Mouse (Mus musculus) layer of hippocampus, adult 2 months (tissue): ENCODE data around the gene Dot1l. TPM values are rescaled to one million over a fixed set of nuclear protein-coding genes. Genes with fewer than 3 reads are reported as not detected.

ENCODE experiments used
- DNase-seq, 2 experiments: peaks; one replicate each; pipeline ENCODE4 v3.0.0; 2022; ENCODE audit warnings: low spot score in 2 of 2
- H3K27ac ChIP-seq: fragments of 200-600 bp; 2 replicates; pipeline ENCODE4 v1.8.1; 2022
- H3K4me3 ChIP-seq: fragments of 200-600 bp; 2 replicates; pipeline ENCODE4 v1.8.1; 2022; ENCODE audit warnings: mild to moderate bottlenecking
- CTCF ChIP-seq: fragments of 200-600 bp; conservative IDR thresholded peaks from 2 replicates; pipeline ENCODE4 v1.8.1; 2022; ENCODE audit warnings: antibody characterized with exemption, mild to moderate bottlenecking, moderate library complexity
- total RNA-seq, 2 experiments: library from RNA; stranded (reverse); gene quantifications; 2 replicates each; pipeline ENCODE4 v1.2.3; 2021

The Dot1l gene
- total RNA-seq, 2 experiments from 2014 or later = 52.0 to 63.6 TPM

DNA sequence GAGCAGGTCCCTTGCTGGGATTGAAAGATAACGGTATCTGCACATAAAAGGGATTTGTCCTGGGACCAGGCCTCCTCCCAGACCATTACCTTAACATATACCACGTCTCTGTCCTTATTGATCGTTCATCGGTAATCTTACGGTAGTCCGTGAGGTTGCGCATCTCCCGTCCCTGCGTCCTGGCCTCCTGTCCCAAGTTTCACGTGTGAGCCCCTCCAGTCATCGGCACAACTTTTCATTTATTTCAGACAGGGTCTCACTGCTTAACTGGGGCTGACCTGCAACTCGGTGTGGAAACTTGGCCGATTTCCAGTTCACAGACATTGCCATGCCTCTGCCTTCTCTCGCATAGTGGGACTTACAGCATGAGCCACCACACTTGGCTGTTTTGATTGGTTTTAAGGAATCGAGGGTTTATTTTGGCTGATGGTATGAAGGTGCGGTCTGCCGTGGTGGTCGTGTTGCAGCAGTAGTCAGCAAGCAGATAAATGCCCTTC lies 44.1 kb downstream of the Dot1l start:
- Histone ChIP-seq H3K4me3 (peak overlapping the region; percentile 93), H3K27ac (peak overlapping the region; percentile 99)
- no peak for DNase-seq
- TF ChIP-seq CTCF = no peak

DNA sequence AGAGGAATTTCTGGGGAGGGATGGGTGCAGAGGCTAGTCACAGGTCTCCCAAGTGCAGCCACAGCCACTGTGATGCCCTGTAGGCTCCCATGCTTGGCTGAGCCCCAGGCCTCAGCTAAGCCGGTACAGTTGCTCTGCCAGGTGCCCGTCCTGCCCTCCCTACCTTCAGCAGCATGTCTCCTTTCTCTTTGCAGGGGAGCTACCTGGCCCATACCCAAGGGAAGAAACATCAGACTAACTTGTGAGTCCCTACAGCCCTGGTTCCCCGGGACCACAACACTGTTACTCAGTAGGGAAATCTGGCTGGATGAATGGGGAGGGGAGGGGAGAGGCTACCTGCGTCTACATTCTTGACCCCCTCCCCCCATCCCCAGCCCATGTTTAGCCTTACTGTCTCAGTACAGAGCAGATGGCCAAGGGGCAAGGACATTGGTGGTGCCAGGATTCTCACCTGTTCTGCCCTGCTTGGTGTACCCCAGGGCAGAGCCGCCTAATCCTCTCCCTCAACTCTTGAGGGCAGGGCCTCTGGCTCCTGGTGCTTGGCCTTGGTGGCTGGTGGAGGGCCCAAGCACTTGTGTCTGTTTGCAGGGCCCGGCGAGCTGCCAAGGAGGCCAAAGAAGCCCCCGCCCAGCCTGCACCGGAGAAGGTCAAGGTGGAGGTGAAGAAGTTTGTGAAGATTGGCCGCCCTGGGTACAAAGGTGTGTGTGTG lies 47.4 kb downstream of the Dot1l start:
- no peak for DNase-seq
- Histone ChIP-seq H3K4me3 (no peak overlapping the region), H3K27ac (no peak overlapping the region)
- no peak for TF ChIP-seq CTCF

DNA sequence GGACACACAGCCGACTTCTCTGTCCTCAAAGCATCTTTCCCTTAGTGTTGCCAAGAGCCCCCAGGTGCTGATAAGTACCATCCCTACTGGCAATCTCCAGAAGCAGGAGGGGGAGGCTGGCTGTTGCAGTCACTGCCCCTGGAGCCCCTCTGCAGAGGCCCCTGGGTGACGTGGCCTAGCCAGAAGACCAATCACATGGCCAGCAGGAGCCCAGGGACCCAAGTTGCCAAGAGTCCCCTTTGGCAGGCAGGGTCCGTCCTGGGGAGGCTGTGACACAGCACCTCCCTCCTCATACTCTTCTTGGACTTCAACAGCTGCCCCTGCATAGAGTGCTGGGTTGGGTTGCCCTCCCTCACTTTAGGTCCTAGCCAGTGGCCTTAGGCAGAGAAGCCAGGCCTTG lies 48.0 kb downstream of the Dot1l start:
- Histone ChIP-seq H3K4me3 (no peak overlapping the region), H3K27ac (no peak overlapping the region)
- DNase-seq = no peak
- TF ChIP-seq CTCF = no peak

DNA sequence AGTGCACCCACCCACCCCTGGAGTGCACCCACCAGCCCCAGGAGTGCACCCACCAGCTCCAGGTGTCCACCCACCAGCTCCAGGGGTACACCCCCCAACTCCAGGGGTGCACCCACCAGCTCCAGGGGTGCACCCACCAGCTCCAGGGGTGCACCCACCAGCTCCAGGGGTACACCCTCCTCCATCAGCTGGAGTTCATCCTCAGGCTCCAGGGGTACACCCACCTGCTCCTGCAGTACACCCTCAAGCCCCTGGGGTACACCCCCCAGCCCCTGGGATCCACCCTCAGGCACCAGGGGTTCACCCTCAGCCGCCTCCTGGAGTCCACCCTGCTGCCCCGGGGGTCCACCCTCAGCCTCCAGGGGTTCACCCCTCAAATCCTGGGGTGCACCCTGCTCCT lies 49.3 kb downstream of the Dot1l start:
- Histone ChIP-seq H3K4me3 (no peak overlapping the region), H3K27ac (no peak overlapping the region)
- no peak for TF ChIP-seq CTCF
- no peak for DNase-seq

DNA sequence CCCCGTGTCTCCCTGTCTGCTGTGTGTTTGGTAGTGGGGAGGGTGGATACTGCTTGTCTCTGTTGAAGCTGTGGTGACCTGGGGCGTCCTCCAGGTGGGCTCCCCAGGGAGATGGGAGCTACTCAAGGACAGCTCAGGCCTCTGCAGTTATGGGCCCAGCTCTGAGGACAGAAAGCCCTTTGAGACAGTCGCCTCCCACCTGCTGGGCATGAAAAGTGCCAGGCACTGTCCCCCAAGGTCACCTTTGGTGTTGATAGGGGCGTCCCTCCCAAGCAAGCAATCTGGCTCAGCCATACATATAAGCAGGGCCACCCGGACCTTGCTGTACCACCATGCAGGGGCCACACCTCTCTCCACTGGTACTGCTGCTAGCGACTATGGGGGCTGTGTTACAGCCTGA lies 49.9 kb downstream of the Dot1l start, which contains the start of gene Amh:
TSS of gene Amh (plus strand) at position 328 of the 400 bp plus-strand sequence.
- TF ChIP-seq CTCF = no peak
- H3K4me3 ChIP-seq = no peak within 1 kb of the TSS
- no peak for DNase-seq
- H3K27ac ChIP-seq = peak within 1 kb of the TSS; percentile 95; the same call in 1 of the 2 replicates

DNA sequence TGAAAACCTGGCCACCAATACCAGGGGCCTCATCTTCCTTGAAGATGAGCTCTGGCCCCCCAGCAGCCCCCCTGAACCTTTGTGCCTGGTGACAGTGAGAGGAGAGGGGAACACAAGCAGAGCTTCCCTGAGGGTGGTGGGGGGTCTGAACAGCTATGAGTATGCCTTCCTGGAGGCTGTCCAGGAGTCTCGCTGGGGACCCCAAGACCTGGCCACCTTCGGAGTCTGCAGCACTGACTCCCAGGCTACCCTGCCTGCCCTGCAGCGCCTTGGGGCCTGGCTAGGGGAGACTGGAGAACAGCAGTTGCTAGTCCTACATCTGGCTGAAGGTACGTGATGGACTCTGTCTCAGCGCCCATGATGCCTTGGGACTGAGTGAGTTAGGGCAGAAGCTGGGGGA lies 50.3 kb downstream of the Dot1l start:
- Histone ChIP-seq H3K4me3 (no peak overlapping the region), H3K27ac (no peak overlapping the region)
- TF ChIP-seq CTCF = no peak
- no peak for DNase-seq

DNA sequence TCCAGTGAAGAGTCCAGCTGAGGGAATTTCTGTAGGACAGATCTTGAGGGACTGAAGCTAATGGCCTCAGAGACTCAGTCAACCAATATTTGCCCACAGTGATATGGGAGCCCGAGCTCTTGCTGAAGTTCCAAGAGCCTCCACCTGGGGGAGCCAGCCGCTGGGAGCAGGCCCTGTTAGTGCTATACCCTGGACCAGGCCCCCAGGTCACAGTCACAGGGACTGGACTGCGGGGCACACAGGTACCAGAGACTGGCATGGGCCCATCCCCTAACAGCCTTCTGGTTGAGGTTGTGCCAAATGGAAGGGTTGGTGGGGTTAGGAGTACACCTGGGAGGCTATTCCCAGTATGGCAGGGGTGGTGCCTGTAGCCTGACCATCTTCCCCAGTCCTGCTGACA lies 50.9 kb downstream of the Dot1l start:
- Histone ChIP-seq H3K27ac (peak overlapping the region; percentile 95), H3K4me3 (no peak overlapping the region)
- peak in 1 of 2 experiments; percentile 87 for DNase-seq
- TF ChIP-seq CTCF = peak; percentile 95

DNA sequence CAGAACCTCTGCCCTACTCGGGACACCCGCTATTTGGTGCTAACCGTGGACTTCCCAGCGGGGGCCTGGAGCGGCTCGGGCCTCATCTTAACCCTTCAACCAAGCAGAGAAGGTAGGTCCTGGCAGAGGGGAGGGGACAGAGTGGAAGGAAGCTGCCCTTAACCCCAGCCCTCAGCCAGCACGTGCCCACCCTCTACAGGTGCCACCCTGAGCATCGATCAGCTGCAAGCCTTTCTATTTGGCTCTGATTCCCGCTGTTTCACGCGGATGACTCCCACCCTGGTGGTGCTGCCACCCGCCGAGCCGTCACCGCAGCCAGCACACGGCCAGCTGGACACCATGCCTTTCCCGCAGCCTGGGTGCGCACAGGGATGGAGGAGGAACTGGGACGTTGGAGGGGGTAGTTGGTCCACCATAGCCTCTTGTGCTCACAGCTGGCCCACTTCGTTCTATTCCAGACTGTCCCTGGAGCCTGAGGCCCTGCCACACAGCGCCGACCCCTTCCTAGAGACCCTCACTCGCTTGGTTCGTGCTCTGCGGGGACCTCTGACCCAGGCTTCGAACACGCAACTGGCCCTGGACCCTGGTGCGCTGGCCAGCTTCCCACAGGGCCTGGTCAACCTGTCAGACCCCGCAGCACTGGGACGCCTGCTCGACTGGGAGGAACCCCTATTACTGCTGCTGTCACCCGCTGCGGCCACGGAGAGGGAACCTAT lies 51.5 kb downstream of the Dot1l start:
- Histone ChIP-seq H3K4me3 (peak overlapping the region; percentile 58), H3K27ac (peak overlapping the region; percentile 95)
- no peak for DNase-seq
- TF ChIP-seq CTCF = no peak

DNA sequence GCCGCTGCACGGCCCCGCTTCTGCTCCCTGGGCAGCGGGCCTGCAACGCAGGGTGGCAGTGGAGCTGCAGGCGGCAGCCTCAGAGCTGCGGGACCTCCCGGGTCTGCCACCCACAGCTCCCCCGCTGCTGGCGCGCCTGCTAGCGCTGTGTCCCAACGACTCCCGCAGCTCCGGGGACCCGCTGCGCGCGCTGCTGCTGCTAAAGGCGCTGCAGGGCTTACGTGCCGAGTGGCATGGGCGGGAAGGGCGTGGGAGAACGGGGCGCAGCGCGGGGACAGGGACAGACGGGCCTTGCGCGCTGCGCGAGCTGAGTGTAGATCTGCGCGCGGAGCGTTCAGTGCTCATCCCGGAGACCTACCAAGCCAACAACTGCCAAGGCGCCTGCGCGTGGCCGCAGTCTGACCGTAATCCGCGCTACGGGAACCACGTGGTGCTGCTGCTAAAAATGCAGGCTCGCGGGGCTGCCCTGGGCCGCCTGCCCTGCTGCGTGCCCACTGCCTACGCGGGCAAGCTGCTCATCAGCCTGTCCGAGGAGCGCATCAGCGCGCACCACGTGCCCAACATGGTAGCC lies 52.1 kb downstream of the Dot1l start:
- peak overlapping the region; percentile 95 for H3K27ac ChIP-seq
- DNase-seq = peak; percentile 78 to 88
- TF ChIP-seq CTCF = no peak
- peak overlapping the region; percentile 58 for H3K4me3 ChIP-seq

DNA sequence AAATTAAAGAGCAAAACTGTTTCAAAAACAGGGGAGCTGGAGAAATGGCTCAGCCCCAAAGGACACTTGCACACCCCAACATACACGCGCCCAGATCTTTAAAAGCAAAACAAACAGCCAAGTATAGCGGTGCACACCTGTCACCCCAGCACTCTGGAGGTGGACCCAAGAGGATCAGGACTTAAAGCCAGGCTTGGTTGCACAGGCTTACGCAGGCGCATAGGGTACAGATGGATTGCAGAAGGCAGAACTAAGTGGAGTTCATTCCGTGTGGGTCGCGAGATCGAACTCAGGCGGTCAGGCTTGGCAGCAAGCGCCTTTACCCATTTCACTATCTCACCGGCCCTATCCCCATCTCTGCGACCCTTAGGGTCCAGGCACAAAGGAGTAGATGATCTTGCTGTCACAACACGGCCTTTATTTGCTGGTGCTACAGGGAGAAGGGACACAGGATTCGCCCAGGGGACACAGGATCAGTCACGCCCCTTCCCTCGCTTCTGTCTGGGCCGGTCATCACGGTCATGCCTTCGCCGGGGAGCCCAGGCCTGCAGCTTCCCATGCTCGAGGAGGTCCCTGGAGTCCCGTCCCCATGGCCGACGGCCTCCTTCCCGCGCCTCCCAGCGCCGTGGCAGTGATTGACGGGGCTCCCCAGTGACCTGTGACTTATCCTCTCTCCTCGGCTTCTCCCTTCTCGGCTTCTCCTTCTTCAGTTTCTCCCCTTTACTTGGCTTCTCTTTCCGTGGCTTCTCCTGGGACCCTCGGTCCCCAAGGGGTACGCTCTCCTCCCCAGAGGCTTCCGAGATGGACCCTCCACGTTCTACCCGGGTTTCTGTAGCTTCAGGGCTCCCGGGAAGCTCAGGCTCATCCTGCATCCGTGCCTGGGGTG lies 53.3 kb downstream of the Dot1l start:
- H3K27ac ChIP-seq = peak overlapping the region; percentile 95
- peak overlapping the region; percentile 20; the same call in 1 of the 2 replicates for H3K4me3 ChIP-seq
- no peak for DNase-seq
- TF ChIP-seq CTCF = no peak

DNA sequence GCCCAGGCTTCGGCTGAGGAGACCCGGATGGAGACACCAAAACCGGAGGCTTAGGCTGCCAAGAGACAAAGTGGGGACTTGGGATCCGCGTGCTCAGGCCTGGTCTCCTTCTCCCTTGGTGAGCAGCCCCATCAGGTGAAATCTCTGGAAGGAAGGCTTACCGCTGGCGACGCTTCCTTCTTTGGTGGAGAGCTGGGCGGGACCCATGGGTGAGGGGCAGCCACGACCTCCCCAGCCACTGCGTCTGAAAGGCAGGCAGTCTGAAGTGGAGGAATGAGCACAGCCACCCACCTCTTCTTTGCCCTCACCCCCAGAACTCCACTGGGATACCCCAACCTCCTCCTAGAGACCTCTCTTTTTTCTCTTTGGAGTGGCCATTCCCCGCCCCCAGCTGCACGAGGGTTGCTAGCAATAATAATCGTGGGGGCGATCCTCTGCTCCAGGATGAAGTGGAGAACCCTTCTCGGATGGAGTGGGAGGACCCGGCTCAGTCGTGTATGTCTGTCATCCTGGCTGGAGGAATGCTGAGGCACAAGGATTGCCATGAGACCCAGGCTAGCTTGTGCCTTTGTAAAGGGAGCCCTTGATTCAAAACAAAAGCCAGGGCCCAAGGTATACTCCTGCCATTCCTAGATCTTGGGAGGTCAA lies 54.1 kb downstream of the Dot1l start:
- no peak for DNase-seq
- peak overlapping the region; percentile 20; the same call in 1 of the 2 replicates for H3K4me3 ChIP-seq
- no peak for TF ChIP-seq CTCF
- peak overlapping the region; percentile 95 for H3K27ac ChIP-seq

DNA sequence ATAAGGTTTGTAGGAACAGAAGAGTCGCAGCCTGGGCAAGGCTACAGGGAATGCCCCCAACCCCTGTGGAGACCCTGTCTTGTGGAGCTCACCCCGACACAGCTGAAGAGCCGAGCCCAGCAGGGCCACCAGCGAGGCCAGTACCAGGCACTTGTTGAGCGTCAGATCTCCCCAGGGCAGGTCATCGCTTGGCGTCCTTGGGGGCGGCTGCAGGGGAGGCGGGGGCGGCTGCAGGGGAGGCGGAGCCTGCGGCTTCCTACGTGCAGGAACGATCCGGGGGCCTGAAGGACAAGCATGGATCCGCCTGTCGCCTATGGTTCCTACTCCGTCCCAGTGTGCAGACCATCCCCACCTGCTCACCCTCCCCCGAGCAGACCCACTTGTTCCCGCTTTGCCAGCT lies 55.1 kb downstream of the Dot1l start:
- no peak overlapping the region for H3K4me3 ChIP-seq
- peak overlapping the region; percentile 28; the same call in 1 of the 2 replicates for H3K27ac ChIP-seq
- DNase-seq = no peak
- no peak for TF ChIP-seq CTCF
